Mouse (Mus musculus) lung, postnatal 0 days (tissue): ENCODE measurements around the gene Zfp275. TPM values are rescaled to one million over a fixed set of nuclear protein-coding genes. Genes with fewer than 3 reads are reported as not detected.

Experiments
- ATAC-seq: fragments of 200-750 bp; cut with Nextera tagmentation; 2 replicates; pipeline ENCODE4 v1.8.0; 2017; ENCODE audit warnings: moderate library complexity
- DNase-seq: peaks from one replicate; pipeline ENCODE4 v3.0.0-alpha.2; 2016; ENCODE audit warnings: low spot score
- H3K27ac ChIP-seq: fragments of 300-500 bp; sonication (generic); 2 replicates; pipeline ENCODE4 v1.5.1; 2014; ENCODE audit warnings: antibody characterized with exemption, mild to moderate bottlenecking, low read length, mixed read lengths
- H3K27me3 ChIP-seq: fragments of 300-500 bp; sonication (generic); replicated peaks from 2 replicates; pipeline ENCODE4 v1.6.1; 2014; ENCODE audit warnings: low read length, mixed read lengths; ENCODE audit not compliant: insufficient read depth
- H3K36me3 ChIP-seq: fragments of 300-500 bp; sonication (generic); 2 replicates; pipeline ENCODE4 v1.6.1; 2014; ENCODE audit warnings: low read length, mixed read lengths; ENCODE audit not compliant: insufficient read depth
- H3K4me1 ChIP-seq: fragments of 300-500 bp; sonication (generic); 2 replicates; pipeline ENCODE4 v1.6.1; 2014; ENCODE audit warnings: antibody characterized with exemption, low read depth, low read length, mixed read lengths; ENCODE audit not compliant: insufficient read depth
- H3K4me2 ChIP-seq: fragments of 300-500 bp; sonication (generic); replicated peaks from 2 replicates; pipeline ENCODE4 v1.6.1; 2014; ENCODE audit warnings: low read depth, mild to moderate bottlenecking, low read length, moderate library complexity, mixed read lengths
- H3K4me3 ChIP-seq: fragments of 300-500 bp; sonication (generic); 2 replicates; pipeline ENCODE4 v1.5.1; 2014; ENCODE audit warnings: low read depth, low read length
- H3K9ac ChIP-seq: fragments of 300-500 bp; sonication (generic); replicated peaks from 2 replicates; pipeline ENCODE4 v1.6.1; 2014; ENCODE audit warnings: low read depth, mild to moderate bottlenecking
- H3K9me3 ChIP-seq: fragments of 300-500 bp; sonication (generic); 2 replicates; pipeline ENCODE4 v1.6.1; 2016; ENCODE audit warnings: low read length, mixed read lengths
- CTCF ChIP-seq: IDR thresholded peaks from 2 replicates; pipeline ENCODE4 v1.5.1; 2016; ENCODE audit warnings: antibody characterized with exemption, mild to moderate bottlenecking
- EP300 ChIP-seq: IDR thresholded peaks from 2 replicates; pipeline ENCODE4 v1.6.1; 2016; ENCODE audit warnings: antibody characterized with exemption, mild to moderate bottlenecking, control low read depth
- WGBS: fragments of 180-500 bp; shearing (Covaris S2); extraction: QIAGEN DNeasy Blood & Tissue Kit; methylation state at CpG from one replicate; pipeline ENCODE4 v1.1.7; 2014; 5-methylcytosine and 5-hydroxymethylcytosine counted together
- polyA plus RNA-seq: library from polyadenylated mRNA; unstranded; fragments of >200 nt; fragmentation: Nextera tagmentation; extraction: Ambion mirVana; gene quantifications from 2 replicates; pipeline ENCODE4 v1.2.1, GENCODE M21; 2015

Gene Zfp275
- polyA plus RNA-seq, 1 experiment from 2014 or later, result 3.6 TPM

DNA sequence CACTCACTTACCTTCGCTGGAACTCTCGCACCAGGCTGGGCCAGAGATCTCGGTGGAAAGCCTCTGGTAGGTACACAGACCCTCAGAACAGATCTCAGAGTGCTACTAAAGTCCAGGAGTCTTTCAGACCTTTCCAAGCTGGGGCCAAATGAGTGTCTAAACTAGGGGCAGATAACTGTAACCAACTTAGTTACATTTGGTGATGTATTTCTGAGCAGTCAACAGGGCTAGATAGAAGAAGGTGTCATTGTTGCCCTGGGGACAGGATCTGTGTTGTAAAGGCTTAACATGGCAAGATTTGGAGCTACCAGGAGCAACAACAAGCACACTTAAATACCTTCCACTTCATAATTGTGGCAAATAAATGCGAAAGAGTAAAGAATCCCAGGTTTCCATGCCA lies 5.7 kb upstream of the Zfp275 start, which contains the start of gene Gm45015:
Gm45015 (minus strand) TSS at position 101 of the 400 bp plus-strand sequence.
- Histone ChIP-seq H3K9me3 (no peaks in the 10 kb centered on the region), H3K4me1 (no peaks in the 10 kb centered on the region), H3K36me3 (no peaks in the 10 kb centered on the region), H3K4me2 (no peak within 1 kb of the TSS), H3K27ac (no peak within 1 kb of the TSS), H3K9ac (no peak within 1 kb of the TSS), H3K4me3 (no peak within 1 kb of the TSS), H3K27me3 (no peaks in the 10 kb centered on the region)
- WGBS, result 80% methylated on average over 4 of the region's 4 CpGs
- TF ChIP-seq EP300 (no peak), CTCF (no peak)
- ATAC-seq (no peak), DNase-seq (no peak)

- TF ChIP-seq EP300 (no peak), CTCF (no peak)
- Histone ChIP-seq H3K9ac (no peak overlapping the region), H3K9me3 (no peaks in the 10 kb centered on the region), H3K27ac (no peak overlapping the region), H3K4me1 (no peaks in the 10 kb centered on the region), H3K4me3 (no peak overlapping the region), H3K36me3 (no peaks in the 10 kb centered on the region), H3K4me2 (no peak overlapping the region), H3K27me3 (no peaks in the 10 kb centered on the region)
- DNase-seq, result no peak
- WGBS, result 23% methylated on average over 1 of the region's 1 CpGs
- ATAC-seq, result no peak
Measured at GRCm38 (mm10) chrX:73341473-73341872, 948 bp upstream of the Zfp275 start.

GRCm38 (mm10) chrX:73342068-73342467 lies 353 bp upstream of the Zfp275 start:
- TF ChIP-seq EP300, result no peak
- no peak for TF ChIP-seq CTCF
- no peak for ATAC-seq
- H3K36me3 ChIP-seq, result no peaks in the 10 kb centered on the region

GRCm38 (mm10) chrX:73342941-73343735 lies 717 bp downstream of the Zfp275 start:
- no peaks in the 10 kb centered on the region for H3K36me3 ChIP-seq
- DNase-seq (peak; percentile 13), ATAC-seq (peak; percentile 23)
- H3K27ac ChIP-seq, result peak overlapping the region; percentile 72
- peak overlapping the region; percentile 53 for H3K4me2 ChIP-seq
- no peaks in the 10 kb centered on the region for H3K9me3 ChIP-seq
- no peaks in the 10 kb centered on the region for H3K4me1 ChIP-seq
- TF ChIP-seq EP300 (no peak), CTCF (no peak)
- 14% methylated on average over 14 of the region's 15 CpGs for WGBS
- H3K4me3 ChIP-seq, result peak overlapping the region; percentile 50
- H3K27me3 ChIP-seq, result no peaks in the 10 kb centered on the region
- peak overlapping the region; percentile 52 for H3K9ac ChIP-seq

More at GRCm38 (mm10) chrX:73342068-73342467, 353 bp upstream of the Zfp275 start:
- Histone ChIP-seq H3K27ac (no peak overlapping the region), H3K9ac (no peak overlapping the region), H3K4me3 (peak overlapping the region; percentile 50), H3K9me3 (no peaks in the 10 kb centered on the region), H3K27me3 (no peaks in the 10 kb centered on the region), H3K4me1 (no peaks in the 10 kb centered on the region), H3K4me2 (peak overlapping the region; percentile 53)
- no peak for DNase-seq
- WGBS, result 29% methylated on average over 3 of the region's 3 CpGs

- TF ChIP-seq CTCF (no peak), EP300 (no peak)
- Histone ChIP-seq H3K27ac (no peak overlapping the region), H3K9ac (no peak overlapping the region), H3K4me1 (no peaks in the 10 kb centered on the region), H3K27me3 (no peaks in the 10 kb centered on the region), H3K9me3 (no peaks in the 10 kb centered on the region), H3K36me3 (no peaks in the 10 kb centered on the region), H3K4me3 (no peak overlapping the region), H3K4me2 (no peak overlapping the region)
- WGBS, result 62% methylated on average over 1 of the region's 1 CpGs
- ATAC-seq (no peak), DNase-seq (no peak)
Measured at GRCm38 (mm10) chrX:73343802-73344201, 1.4 kb downstream of the Zfp275 start.

DNA sequence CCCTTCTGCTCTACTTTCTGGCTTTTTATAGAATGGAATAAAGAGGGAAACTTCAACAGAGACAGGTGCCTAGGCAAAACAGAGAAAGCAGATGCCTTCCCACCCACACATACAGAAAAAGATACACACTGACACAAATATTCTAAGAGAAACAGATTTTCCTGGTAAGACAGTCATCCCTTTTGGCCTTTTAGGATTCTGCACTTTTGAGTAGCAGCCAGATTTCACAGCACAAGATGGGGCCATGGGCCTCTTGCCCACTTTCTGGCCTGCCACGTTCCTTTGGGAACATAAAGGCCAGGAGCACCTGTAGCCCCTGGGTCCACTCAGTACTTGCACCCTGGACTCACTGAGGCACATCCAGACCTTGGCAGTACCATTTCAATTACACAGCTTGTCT lies 1.9 kb downstream of the Zfp275 start:
- Histone ChIP-seq H3K27ac (no peak overlapping the region), H3K9me3 (no peaks in the 10 kb centered on the region), H3K27me3 (no peaks in the 10 kb centered on the region), H3K36me3 (no peaks in the 10 kb centered on the region), H3K9ac (no peak overlapping the region), H3K4me3 (no peak overlapping the region), H3K4me2 (no peak overlapping the region), H3K4me1 (no peaks in the 10 kb centered on the region)
- 73% methylated on average over 1 of the region's 1 CpGs for WGBS
- TF ChIP-seq EP300 (no peak), CTCF (no peak)
- ATAC-seq, result no peak
- no peak for DNase-seq
